Mouse (Mus musculus): Measurements from ENCODE around the gene Thap3. TPM values are rescaled to one million over a fixed set of nuclear protein-coding genes. Genes with fewer than 3 reads are reported as not detected.

Thap3 gene
- total and polyA plus RNA-seq, 2 experiments from 2014 or later: 19.7 to 48.8 TPM

GRCm38 (mm10) chr4:152002063-152002462, 13.3 kb upstream of the Thap3 start:
- DNase-seq (no peak), ATAC-seq (no peak)
- Histone ChIP-seq H3K27me3 (ENCODE audit: insufficient read depth, low read length) (peaks cover 7% of the 10 kb centered on the region), H3K27ac (ENCODE audit: low read depth, low read length) (no peak overlapping the region), H3K4me3 (ENCODE audit: low read depth, low read length) (no peak overlapping the region), H3K36me3 (ENCODE audit: insufficient read depth) (no peaks in the 10 kb centered on the region), H3K4me1 (ENCODE audit: insufficient read depth) (no peaks in the 10 kb centered on the region), H3K9ac (no peak overlapping the region), H3K4me2 (ENCODE audit: low read depth) (no peak overlapping the region), H3K9me3 (ENCODE audit: low read length) (no peaks in the 10 kb centered on the region)
- no peak for TF ChIP-seq CTCF (IDR thresholded peaks at IDR 0.05; ENCODE audit: low read depth)
- WGBS: 93% methylated on average over 3 of the region's 3 CpGs

- Histone ChIP-seq H3K4me2 (ENCODE audit: low read depth) (no peak overlapping the region), H3K9ac (no peak overlapping the region), H3K9me3 (ENCODE audit: low read length) (no peaks in the 10 kb centered on the region), H3K4me3 (ENCODE audit: low read depth, low read length) (no peak overlapping the region), H3K27ac (ENCODE audit: low read depth, low read length) (no peak overlapping the region), H3K4me1 (ENCODE audit: insufficient read depth) (no peaks in the 10 kb centered on the region), H3K36me3 (ENCODE audit: insufficient read depth) (no peaks in the 10 kb centered on the region), H3K27me3 (ENCODE audit: insufficient read depth, low read length) (peaks cover 2% of the 10 kb centered on the region)
- TF ChIP-seq CTCF (IDR thresholded peaks at IDR 0.05; ENCODE audit: low read depth): no peak
- DNase-seq (no peak), ATAC-seq (no peak)
- WGBS: 70% methylated on average over 4 of the region's 4 CpGs
These were observed 12.5 kb upstream of the Thap3 start for GRCm38 (mm10) chr4:152001335-152001734.

- no peak overlapping the region for H3K4me2 ChIP-seq (ENCODE audit: low read depth)
- H3K27ac ChIP-seq (ENCODE audit: low read depth, low read length): no peak overlapping the region
- TF ChIP-seq CTCF (IDR thresholded peaks at IDR 0.05; ENCODE audit: low read depth): no peak
- H3K27me3 ChIP-seq (ENCODE audit: insufficient read depth, low read length): no peaks in the 10 kb centered on the region
- no peaks in the 10 kb centered on the region for H3K4me1 ChIP-seq (ENCODE audit: insufficient read depth)
- ATAC-seq (no peak), DNase-seq (no peak)
- no peak overlapping the region for H3K4me3 ChIP-seq (ENCODE audit: low read depth, low read length)
- no peaks in the 10 kb centered on the region for H3K36me3 ChIP-seq (ENCODE audit: insufficient read depth)
- H3K9ac ChIP-seq: no peak overlapping the region
- no peaks in the 10 kb centered on the region for H3K9me3 ChIP-seq (ENCODE audit: low read length)
- 55% methylated on average over 4 of the region's 4 CpGs for WGBS
These were observed 12.1 kb upstream of the Thap3 start for GRCm38 (mm10) chr4:152000906-152001305.

- Histone ChIP-seq H3K9me3 (ENCODE audit: low read length) (no peaks in the 10 kb centered on the region), H3K27me3 (ENCODE audit: insufficient read depth, low read length) (no peaks in the 10 kb centered on the region), H3K4me2 (ENCODE audit: low read depth) (no peak overlapping the region), H3K27ac (ENCODE audit: low read depth, low read length) (no peak overlapping the region), H3K4me1 (ENCODE audit: insufficient read depth) (no peaks in the 10 kb centered on the region), H3K36me3 (ENCODE audit: insufficient read depth) (no peaks in the 10 kb centered on the region), H3K9ac (no peak overlapping the region), H3K4me3 (ENCODE audit: low read depth, low read length) (no peak overlapping the region)
- ATAC-seq (no peak), DNase-seq (no peak)
- no peak for TF ChIP-seq CTCF (IDR thresholded peaks at IDR 0.05; ENCODE audit: low read depth)
- WGBS: 61% methylated on average over 3 of the region's 3 CpGs
These were observed 10.7 kb upstream of the Thap3 start for GRCm38 (mm10) chr4:151999481-151999880.

- H3K9ac ChIP-seq: no peak overlapping the region
- TF ChIP-seq CTCF (IDR thresholded peaks at IDR 0.05; ENCODE audit: low read depth): no peak
- 0 out of 2 replicates have a peak overlapping the region, but pooled peaks have one; percentile 86 for H3K4me2 ChIP-seq (ENCODE audit: low read depth)
- H3K4me3 ChIP-seq (ENCODE audit: low read depth, low read length): no peak overlapping the region
- no peaks in the 10 kb centered on the region for H3K27me3 ChIP-seq (ENCODE audit: insufficient read depth, low read length)
- no peaks in the 10 kb centered on the region for H3K9me3 ChIP-seq (ENCODE audit: low read length)
- H3K4me1 ChIP-seq (ENCODE audit: insufficient read depth): no peaks in the 10 kb centered on the region
- 74% methylated on average over 3 of the region's 3 CpGs for WGBS
- no peaks in the 10 kb centered on the region for H3K36me3 ChIP-seq (ENCODE audit: insufficient read depth)
- no peak overlapping the region for H3K27ac ChIP-seq (ENCODE audit: low read depth, low read length)
- ATAC-seq: no peak
- DNase-seq: no peak
These were observed 8.9 kb upstream of the Thap3 start for GRCm38 (mm10) chr4:151997701-151998100.

GRCm38 (mm10) chr4:151996951-151997222, 8.1 kb upstream of the Thap3 start:
- TF ChIP-seq CTCF (IDR thresholded peaks at IDR 0.05; ENCODE audit: low read depth): no peak
- Histone ChIP-seq H3K4me1 (ENCODE audit: insufficient read depth) (no peaks in the 10 kb centered on the region), H3K36me3 (ENCODE audit: insufficient read depth) (peaks cover 7% of the 10 kb centered on the region), H3K9ac (peak overlapping the region; percentile 70), H3K9me3 (ENCODE audit: low read length) (no peaks in the 10 kb centered on the region), H3K27me3 (ENCODE audit: insufficient read depth, low read length) (no peaks in the 10 kb centered on the region), H3K4me3 (ENCODE audit: low read depth, low read length) (peak overlapping the region; percentile 95), H3K27ac (ENCODE audit: low read depth, low read length) (peak overlapping the region; percentile 86), H3K4me2 (ENCODE audit: low read depth) (peak overlapping the region; percentile 86)
- no peak for DNase-seq
- WGBS: 3% methylated on average over 13 of the region's 13 CpGs
- no peak for ATAC-seq

- peak; percentile 99 for DNase-seq
- H3K9ac ChIP-seq: peak within 1 kb of the TSS; percentile 77
- peak within 1 kb of the TSS; percentile 86 for H3K4me2 ChIP-seq (ENCODE audit: low read depth)
- H3K36me3 ChIP-seq (ENCODE audit: insufficient read depth): peaks cover 12% of the 10 kb centered on the region
- peak; percentile 99 for ATAC-seq
- TF ChIP-seq CTCF (IDR thresholded peaks at IDR 0.05; ENCODE audit: low read depth): peak; percentile 9; the same call in 1 of the 2 replicates
- H3K4me1 ChIP-seq (ENCODE audit: insufficient read depth): no peaks in the 10 kb centered on the region
- H3K27ac ChIP-seq (ENCODE audit: low read depth, low read length): peak within 1 kb of the TSS; percentile 86
- peak within 1 kb of the TSS; percentile 95 for H3K4me3 ChIP-seq (ENCODE audit: low read depth, low read length)
- WGBS: 1% methylated on average over 91 of the region's 94 CpGs
- H3K9me3 ChIP-seq (ENCODE audit: low read length): no peaks in the 10 kb centered on the region
- no peaks in the 10 kb centered on the region for H3K27me3 ChIP-seq (ENCODE audit: insufficient read depth, low read length)
These were observed 7.6 kb upstream of the Thap3 start, which contains the start of gene Phf13 for GRCm38 (mm10) chr4:151996173-151996950. Gene Phf13 (minus strand): TSS chr4:151996258.

Measured in forebrain, postnatal 0 days (tissue).